Mouse (Mus musculus) cortical plate, adult 2 months (tissue): Measurements from ENCODE around the gene Arhgef17.

ENCODE experiments used
- CTCF ChIP-seq: fragments of 200-500 bp; IDR thresholded peaks from 2 replicates; pipeline ENCODE4 v1.5.1; 2011; ENCODE audit warnings: mild to moderate bottlenecking, control low read depth, low read length; ENCODE audit not compliant: insufficient read depth; ENCODE audit errors: extremely low read depth
- POLR2A ChIP-seq: fragments of 200-500 bp; IDR thresholded peaks from 2 replicates; pipeline ENCODE4 v1.6.1; 2011; ENCODE audit warnings: mild to moderate bottlenecking, low read length, control low read depth; ENCODE audit not compliant: insufficient read depth; ENCODE audit errors: extremely low read depth

DNA sequence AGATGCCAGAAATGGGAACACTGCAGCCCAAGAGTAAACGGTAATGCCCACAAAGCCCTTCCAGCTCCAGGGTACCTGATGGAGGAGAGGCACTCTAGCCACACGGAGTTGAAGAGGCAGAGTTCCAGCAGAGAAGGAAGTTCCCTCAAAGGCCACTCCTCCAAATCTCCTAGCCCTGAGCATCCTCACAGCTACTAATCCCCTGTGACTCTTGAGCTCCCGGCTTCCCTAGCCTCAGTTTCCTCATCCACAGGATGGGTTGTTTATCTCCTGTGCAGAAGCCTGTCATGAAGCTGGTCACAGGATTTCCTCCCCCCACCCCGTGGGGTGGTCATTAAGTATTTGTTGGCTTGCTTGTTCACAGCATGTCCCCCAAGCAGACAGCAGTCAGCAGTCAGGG lies 76.6 kb downstream of the Arhgef17 start:
- no peak for TF ChIP-seq CTCF
- TF ChIP-seq POLR2A: no peak
